Mouse (Mus musculus) yolk sac, embryonic 10.5 days (tissue): ENCODE results near the gene Trim31.

Source experiments
- DNase-seq: peaks from one replicate; pipeline ENCODE4 v3.0.0-alpha.2; 2017; ENCODE audit warnings: low spot score

Trim31 gene

DNA sequence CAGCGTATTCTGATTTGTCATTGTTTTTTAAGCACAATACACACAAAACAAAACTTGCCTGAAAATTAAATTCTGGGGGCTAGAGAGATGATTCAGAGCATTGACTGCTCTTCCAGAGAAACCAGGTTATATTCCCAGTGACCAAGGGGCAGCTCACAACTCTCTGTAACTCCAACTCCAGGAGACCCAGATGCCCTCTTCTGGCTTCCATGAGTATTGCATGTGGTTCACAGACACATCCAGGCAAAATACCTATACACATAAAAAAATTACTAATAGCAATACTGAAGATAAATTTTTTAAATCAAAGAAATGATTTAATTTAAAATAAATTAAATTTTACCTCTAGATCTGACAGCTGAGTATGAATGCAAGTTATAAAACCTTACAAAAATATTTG is 1.3 kb upstream of the Trim31 start:
- DNase-seq = no peak

DNA sequence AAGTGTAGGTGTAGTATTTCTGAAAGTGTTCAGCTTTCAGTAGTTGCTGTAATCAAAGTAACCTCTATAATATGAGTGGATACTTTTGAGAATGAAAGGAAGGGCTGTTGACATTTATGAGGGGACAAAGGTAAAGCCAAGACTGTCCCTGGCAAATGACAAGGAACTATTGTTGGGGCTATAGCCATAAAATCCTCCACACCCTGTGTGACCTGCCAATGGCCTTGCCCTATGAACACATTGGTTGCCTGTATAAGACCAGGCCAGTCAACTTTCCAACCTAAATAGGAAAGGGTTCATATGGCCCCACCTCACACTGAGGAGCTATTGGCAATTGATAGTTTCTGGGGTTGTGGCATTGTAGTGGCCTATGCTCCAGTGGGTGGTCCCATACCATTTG is 853 bp upstream of the Trim31 start:
- DNase-seq = no peak

DNA sequence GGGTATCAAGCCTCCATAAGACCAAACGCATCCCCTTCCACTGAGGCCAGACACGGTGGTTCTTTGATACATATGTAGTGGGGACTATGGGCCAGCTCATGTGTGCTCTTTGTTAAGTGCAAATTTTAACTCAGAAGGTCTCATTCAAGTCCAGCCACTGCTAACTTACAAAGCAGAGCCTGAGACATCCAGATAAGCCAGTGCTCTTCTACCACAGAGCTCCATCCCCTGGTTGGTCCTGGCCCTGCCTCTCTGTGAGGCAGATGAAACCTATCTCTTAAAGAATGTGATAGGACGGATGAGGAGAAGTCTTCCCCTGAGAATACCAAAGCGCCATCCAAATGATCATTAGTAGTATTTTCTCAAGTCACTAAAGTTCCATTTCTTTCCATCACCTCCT is 1.5 kb downstream of the Trim31 start:
- no peak for DNase-seq

DNA sequence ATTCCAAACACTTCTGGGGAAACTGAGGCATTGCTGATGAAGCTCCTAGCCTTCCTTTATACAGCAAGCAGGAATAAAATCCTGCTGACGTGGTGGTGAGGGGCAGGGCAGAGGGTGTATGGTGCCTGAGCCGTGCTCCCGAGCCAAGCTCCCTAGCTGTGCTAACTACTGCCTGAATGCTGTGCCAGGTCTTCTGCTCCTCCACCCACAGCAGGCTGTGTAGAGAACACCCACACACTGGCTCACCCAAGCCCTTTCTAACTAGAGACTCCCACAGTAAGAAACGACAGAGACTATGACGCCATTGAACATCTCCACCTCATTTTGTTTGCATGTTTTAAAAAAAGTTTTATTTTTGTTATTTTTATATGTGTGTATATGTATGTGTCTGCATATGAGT is 2.1 kb downstream of the Trim31 start:
- no peak for DNase-seq

DNA sequence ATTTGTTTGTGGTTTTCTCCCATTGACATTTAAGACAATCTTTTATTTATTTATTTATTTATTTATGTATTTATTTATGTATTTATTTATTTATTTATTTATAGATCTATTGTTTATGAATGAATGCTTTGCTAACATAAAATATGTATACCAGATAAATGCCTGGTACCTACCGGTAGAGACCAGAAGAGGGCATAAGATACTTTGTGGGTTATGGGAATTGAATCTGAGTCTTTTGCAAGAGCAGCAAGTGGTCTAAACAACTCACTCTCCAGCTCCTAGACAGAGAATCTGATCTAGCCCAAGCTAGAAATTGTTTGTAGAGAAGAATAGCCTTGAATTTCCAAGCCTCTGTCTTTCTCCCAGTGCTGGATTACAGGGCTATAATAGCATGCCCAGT is 2.8 kb downstream of the Trim31 start:
- no peak for DNase-seq

DNA sequence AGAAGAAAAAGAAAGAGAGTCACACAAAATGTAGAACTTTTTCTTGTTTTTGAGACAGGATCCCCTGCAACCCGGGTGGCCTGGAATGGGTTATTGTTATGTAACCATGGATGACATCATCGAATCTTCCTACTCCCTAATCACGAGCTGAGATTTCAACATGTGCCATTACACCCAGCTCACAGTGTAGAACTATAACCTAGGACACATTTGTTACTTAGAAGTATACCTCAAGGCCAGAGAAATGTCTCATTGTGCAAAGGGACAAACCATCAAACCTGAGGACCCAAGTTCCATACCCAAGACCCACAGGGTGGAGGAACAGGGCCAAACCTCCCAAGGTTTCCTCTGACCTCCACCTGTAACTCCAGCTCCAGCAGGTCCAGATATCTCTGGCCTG is 5.7 kb downstream of the Trim31 start:
- no peak for DNase-seq

DNA sequence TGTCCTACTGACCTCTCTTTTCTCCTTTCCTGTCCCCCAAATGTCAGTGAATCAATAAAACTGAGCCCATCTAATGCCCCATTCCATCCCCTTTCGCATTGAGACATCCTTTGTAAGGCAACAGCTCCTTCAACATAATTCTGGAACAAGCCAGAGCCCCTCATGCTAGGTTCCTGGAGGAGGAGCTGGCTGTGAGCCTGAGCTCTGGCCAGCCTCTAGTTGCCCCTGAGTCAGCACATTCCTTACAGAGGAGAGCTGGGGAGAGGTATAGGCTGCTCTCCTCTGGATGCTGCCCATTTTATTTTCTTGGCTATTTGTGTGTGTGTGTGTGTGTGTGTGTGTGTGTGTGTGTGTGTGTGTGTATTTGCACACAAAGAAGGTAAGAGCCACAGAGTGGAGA is 10.3 kb downstream of the Trim31 start:
- no peak for DNase-seq

DNA sequence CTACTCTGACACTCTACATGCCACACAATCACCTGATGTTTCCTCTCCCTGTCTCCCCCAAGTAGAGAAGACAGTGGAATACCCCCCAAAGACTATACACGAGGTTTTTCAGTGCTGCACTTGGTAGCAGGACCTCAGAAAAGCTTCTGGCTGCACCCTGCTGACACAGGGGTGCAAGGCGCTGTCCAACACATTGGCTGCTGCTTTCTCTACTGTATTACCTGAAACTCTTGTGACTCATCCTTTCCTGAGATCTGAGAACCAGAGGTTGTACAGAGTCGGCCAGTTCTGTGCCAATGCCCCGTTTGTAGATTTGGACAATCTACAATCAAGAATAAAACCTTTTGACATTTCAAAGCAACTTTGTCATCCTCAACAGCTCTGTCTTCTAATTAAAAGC is 11.9 kb downstream of the Trim31 start:
- no peak for DNase-seq

DNA sequence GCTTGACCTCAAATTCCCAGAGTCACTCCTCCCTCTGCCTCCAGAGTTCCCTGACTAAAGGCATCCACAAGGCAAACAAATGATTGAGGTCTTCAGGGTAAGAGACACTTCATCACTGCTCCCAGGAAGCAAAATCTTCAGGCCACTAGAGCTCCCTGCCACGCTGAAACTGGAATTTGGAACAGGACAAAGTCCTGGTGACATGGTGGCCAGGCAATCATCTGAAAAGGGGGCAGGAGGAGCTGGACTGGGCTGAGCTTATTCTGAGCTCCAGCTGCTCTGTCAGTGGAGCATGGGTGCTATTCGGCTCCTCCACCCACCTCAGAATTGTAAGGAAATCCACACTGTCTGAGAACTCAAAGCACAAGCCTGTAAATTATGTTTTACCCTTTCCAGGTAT is 14.1 kb downstream of the Trim31 start:
- DNase-seq = no peak

DNA sequence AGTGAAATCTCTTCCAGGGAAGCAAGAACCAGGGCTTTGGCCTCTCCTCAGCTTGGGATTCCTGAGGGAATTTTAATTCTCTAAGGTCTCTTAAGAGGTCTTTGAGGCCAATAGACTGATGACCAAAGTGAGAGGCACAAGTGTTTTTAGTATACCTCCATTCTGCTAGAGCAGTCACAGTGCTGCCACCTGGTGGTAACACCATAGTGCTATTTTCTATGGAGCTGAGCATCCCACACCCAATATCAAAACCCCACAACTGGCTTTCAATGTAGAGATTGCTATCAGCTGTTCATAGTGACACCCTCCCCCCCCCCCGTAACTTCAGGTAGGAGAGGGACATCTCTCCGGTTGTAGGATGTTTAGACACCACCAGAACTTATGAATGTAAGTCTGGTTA is 16.2 kb downstream of the Trim31 start:
- peak; percentile 53 for DNase-seq

DNA sequence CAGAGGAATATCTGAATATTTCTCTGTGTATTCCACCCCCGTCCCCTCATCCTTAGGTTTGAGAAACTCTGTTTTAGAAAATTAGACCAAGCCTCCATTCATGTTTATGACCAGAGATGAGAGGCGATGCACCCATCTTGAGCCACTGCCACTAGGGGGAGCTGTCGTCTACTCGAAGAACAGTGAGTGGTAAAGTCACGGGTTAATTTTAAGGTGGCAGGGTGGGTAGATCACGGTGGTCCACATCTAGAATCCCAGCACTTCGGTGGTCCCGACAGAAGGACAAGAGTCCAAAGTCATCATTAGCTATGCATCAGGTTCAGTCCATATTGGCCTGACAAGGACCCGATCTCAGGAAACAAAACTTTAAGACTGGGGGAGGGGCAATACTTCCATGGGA is 17.2 kb downstream of the Trim31 start:
- peak; percentile 35 for DNase-seq

DNA sequence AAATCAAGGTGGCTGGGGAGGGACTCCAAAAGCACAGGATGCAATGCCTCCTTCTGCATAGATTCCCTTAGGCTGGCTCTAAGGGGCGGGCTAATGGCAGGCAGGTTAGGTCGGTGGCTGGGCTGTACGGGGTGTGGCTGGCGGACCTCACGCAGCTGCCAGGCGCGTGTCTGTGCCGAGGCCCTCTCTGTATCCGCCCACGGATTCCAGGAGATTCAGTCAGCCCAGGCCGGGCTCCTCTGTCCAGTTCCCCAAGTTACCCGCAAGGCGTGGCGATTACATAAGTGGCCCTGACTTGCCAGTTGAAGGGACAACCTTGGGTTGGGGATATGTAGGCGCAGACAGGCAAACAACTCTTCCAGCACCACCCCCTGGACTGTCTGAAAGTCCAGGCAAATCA is 22.3 kb downstream of the Trim31 start:
- no peak for DNase-seq

DNA sequence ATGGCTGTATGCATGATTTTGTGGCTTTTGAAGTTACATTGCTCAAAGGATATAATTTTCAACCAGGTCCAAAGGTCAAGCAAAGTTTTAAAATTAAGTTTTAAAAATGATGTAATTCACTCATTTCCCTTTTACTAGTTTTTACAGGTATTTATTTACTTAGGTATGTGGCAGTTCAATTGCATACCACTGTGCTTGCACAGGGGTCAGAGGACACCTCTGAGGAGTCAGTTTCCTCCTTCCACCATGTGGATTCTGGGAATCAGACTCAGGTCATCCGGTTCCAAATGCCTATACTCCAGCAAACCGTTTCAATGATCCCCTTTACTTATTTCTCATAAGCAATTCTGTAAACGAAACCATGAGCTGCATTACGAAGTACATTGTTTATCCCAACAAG is 24.8 kb downstream of the Trim31 start:
- DNase-seq = peak; percentile 20

DNA sequence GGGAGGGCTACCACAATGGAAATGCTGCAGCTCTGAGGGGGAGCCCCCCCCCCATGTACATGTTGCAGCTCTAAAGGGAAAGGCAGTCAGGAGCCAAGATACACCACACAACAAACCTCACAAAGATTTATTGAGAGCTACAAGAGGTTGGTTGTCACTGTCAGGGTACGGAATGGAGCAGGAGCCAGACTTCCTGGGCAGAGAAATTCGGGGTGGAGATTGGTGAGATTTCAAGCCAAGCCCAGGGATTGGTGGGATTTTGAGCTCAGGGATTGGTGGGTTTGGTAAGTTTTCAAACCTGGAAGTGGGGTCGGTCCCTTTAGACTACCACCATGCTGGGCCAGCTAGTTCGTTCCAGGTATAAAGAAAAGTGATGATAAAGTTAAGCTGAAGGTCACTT is 25.6 kb downstream of the Trim31 start:
- no peak for DNase-seq

DNA sequence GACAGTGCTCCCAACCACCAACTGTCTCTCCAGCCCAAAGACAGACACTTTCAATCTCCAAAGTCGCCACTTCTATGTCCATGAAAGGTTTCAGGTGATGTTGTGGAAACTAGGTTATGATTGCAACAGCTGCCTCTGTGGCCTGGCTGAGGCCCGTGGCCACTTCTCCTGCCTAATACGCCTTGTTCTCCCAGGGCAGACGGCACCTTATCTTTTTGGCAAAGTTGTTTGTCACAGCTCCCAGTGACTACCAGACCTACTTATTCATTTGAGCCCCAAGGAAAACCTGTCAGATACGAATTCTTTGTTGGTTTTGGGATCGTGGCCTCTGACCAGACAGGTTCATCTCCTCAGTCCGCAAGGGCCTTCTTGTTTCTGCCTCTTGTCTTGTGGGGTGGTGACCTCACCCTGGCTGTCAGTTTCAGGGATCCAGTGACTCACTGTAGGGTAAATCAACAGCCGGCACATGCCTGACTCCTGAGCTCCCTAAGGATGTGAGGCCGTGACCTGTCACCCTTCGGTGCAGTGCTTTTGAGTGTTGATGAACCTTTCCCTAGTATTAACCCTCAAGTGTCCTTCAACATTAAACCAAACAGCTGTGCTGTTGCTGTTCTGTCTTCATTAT is 29.7 kb downstream of the Trim31 start:
- DNase-seq = no peak

DNA sequence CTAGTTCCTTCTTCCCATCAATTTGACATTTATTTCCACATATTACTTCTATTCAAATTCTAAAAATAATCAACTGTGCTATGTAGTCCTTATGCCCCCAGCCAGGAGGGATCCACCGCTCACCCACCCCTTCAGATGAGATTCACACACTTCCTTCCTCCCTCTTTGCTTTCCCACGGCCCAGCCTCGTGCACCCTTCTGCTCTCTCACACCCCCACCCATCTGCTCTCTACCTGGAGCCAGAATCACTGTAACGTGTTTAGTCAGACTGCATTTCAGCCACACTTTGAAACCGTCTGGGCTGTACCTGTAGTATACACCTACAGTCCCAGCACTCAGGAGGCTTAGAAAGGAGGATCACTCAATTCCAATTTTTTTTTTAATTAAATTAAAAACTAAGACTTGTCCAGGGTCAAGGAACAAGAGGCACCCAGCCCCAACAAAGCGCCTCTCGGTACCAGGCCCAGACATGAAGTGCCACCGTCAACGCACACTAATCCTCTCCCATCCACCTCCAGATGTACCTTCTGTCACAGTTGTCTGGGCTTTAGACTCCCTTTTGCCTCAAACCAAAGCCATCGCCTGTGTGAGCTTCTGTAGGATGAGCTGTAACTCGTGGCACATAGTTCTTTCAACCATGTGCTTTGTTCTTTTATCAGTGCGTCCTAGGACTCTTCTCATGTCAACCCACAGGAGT is 31.5 kb downstream of the Trim31 start:
- DNase-seq = no peak

DNA sequence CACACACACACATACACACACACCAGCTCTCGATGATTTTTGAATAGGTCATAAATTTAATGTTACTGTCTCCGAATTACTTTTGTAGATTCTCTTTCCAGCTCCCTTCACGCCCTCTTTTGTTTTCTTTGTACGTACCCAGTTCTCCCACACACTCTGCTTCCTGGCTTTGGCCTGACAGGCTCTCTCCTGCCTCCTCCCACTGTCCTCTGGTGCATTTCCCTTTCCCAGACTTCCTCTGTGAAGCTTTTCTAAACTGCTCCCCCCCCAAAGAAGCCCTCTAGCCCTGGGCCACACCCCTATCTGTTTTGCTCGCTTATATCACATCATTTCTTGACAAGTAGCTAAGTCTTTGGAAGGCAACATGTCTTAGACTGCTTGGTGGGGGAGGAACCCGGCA is 32.3 kb downstream of the Trim31 start:
- DNase-seq = no peak

DNA sequence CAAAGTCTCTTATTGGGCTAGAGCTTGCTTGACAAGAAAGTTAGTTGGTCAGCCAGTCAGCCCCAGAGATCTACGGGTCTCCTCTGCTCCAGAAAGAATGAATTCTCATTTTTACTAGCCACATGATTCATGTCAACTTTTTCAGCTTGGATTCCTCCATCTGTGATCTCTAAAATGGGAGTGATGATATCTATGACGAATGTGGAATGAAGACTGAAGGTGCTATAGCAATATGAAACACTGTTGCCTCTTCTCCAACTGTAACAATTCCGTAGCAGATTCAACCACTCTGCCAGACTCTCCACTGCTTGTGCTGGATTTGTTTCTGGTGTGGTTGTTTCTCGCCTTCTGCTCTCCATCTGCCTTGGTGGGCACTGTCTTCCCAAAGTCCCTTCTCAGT is 33.2 kb downstream of the Trim31 start:
- DNase-seq = no peak

DNA sequence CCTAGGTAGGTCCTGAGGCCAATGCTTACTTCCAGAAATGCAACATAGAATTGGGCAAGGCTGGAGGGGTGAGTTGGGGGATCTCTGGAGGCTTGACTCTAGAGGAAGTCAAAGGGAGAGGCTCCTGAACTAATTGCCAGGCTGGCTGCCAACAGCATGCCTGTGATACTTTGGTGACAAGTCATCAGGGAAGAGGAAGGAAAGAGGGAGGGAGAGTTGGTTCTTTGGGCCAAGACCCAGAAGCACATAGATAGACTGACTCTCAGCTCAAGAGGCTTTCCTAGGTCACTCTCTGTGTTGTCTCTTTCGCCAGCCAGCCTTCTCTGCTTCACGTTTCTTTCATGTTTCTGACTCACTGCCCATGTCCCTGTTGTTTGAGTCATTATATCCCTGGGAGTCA is 33.9 kb downstream of the Trim31 start:
- DNase-seq = no peak

DNA sequence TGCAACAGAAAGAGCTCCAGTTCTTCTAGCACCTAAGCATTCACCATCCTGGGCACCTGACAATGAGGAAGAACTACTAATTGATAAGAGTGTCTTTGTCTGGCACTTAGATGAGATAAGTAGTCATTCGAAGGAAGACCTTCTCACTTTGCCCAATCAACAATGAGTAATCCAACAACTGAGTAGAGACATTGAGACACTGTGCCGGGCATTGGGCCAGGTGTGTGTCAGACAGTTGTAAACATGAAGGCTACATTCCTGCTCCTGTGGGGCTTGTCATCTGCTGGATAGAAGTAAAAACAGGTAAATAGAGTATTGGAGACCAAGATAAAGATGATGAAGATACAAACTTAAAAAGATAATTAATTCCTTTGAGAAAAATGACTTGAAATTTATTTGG is 40.1 kb downstream of the Trim31 start:
- no peak for DNase-seq

DNA sequence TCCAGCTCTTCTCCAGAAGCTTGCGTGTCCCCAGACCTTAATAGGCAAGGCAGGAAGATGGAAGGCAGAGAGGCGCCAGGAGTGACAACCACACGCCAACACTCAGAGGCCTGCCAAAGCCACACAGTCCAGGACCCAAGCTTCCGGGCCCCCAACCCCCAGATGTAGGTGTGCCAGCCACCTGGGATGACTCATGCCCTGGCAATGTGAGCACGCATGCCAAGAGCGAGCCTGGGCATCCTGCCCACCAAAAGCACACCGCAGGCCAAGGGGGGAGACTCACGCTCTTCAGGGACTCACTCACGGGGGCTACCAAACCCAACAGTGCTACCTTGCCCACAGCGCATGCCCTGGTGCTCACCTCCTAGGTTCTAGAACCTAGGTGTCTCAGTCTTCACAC is 44.5 kb downstream of the Trim31 start:
- no peak for DNase-seq

DNA sequence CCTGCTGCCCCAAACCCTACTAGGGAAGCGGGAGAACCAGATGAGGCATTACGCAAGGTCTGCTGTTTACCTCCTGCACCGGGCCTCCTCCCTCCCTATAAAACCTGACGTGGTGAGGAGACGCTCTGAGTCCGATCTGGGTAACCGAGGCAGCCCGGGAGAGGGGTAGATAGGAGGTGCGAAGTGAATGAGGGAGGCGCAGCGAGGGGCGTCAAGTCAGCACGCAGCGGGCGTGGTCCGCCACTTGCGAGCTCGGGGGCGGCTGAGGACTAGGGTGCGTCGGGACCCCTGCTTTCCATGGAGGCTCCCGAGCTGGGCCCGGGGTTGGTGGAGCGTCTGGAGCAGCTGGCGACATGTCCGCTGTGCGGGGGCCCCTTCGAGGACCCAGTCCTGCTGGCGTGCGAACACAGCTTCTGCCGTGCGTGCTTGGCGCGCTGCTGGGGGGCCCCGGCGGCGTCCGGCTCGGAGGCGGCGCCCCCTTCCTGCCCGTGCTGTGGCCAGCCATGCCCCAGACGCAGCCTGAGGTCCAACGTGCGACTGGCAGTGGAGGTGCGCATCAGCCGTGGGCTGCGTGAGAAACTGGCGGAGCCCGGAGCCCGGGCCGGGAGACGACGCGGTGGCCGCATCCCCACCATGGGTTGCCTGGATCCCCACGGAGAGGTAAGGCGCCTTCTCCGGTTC is 45.0 kb downstream of the Trim31 start, which contains the start of gene Rnf39:
Gene Rnf39, plus strand, starts transcription at position 128 of the 681 bp plus-strand sequence.
- DNase-seq = no peak

DNA sequence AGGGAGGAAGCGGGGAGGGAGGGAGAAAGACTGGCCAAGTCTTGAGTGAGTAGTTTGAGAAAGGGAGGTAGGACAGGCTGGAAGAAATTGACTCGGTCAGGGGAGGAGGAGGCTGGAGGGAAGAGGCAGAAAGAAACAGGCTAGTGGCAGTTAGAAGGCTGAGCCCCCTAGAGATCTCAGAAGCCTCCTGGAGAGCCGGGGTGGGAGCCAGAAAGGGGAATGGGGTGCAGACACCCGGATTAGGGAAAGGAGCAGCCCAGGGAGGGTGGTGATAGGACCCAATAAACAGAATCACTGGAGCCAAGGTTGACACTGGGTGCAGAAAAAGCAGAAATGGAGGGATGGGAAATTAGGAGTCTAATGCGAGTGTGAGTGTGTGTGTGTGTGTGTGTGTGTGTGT is 45.8 kb downstream of the Trim31 start:
- DNase-seq = no peak
